Mouse (Mus musculus): ENCODE measurements around the gene Csmd2.

DNA sequence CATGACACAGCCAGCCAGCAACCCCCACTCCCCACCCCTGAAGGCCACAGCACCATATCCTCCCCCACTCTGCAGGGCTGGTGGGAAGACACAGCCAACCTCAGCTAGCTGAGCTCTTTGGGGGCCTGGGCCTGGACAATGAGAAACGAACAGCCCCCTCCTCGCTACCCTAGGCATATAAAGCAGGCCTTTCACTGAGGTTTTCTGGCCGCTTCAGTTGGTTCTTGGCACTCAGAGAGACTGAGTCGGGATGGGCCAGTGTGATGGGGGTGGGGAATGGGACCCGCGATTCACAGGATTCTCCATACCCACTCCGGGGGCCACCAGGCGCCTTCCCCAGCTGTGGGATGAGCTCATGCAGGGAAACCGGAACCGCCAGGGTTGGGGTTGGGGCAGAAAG lies 1.8 kb upstream of the Csmd2 start:
- TF ChIP-seq POLR2A (IDR thresholded peaks at IDR 0.05; ENCODE audit: low read depth, low read length) (no peak), CTCF (conservative IDR thresholded peaks at IDR 0.05; ENCODE audit: insufficient read depth, insufficient read length, low read depth, low read length) (no peak)
